In genomic region chr4:98923568-98924070, GRCm38 (mm10) we compare ENCODE assay signal across 8 mouse cellular contexts. TPM values are rescaled to one million over a fixed set of nuclear protein-coding genes. Genes with fewer than 3 reads are reported as not detected.
A peak's percentile ranks its signal among the peaks of the same experiment; 100 is the strongest.
DNase-seq lines count a peak whose midpoint lies in the region; ATAC-seq and TF ChIP-seq lines count a peak whose summit lies in the region.

TSS of gene Usp1 (plus strand) at chr4:98923810.

- H3K4me2 ChIP-seq in liver, embryonic 11.5 days = peak within 1 kb of the TSS; percentile 84

- no peaks in the 10 kb centered on the region for H3K9me3 ChIP-seq in liver, embryonic 11.5 days (ENCODE audit: control insufficient read depth, low read length)

- H3K4me3 ChIP-seq in spleen, adult 2 months (ENCODE audit: extremely low read depth, insufficient read depth, insufficient read length) = peak within 1 kb of the TSS; percentile 87
- H3K4me3 ChIP-seq in gastrocnemius, adult 2 months = peak within 1 kb of the TSS; percentile 95
- H3K4me3 ChIP-seq in liver, embryonic 11.5 days (ENCODE audit: low read depth, low read length) = peak within 1 kb of the TSS; percentile 99

- no peak for DNase-seq in spleen, adult 2 months (ENCODE audit: low read depth in 1 of 2, low spot score in 2 of 2)
- DNase-seq in spleen, adult 12 weeks (ENCODE audit: low spot score) = no peak
- peak; percentile 86 to 90 for DNase-seq in cerebellum, postnatal 25 days
- peak; percentile 89 for DNase-seq in gastrocnemius, adult 2 months
- peak; percentile 85 for DNase-seq in liver, embryonic 11.5 days (ENCODE audit: low spot score)
- DNase-seq in Muller cell, postnatal 12 days (ENCODE audit: inconsistent ontology term) = no peak

- no peaks in the 10 kb centered on the region for H3K36me3 ChIP-seq in spleen, adult 2 months (ENCODE audit: control insufficient read depth, insufficient read depth, low read length)
- peaks cover 2% of the 10 kb centered on the region; the same call in 1 of the 2 replicates for H3K36me3 ChIP-seq in liver, embryonic 11.5 days (ENCODE audit: control insufficient read depth, insufficient read depth, low read length)

- no peak; the same call in 1 of the 2 replicates for TF ChIP-seq POLR2A in spleen, adult 2 months (IDR thresholded peaks at IDR 0.05; ENCODE audit: low read depth, low read length)

- no peak for TF ChIP-seq CTCF in spleen, adult 2 months (IDR thresholded peaks at IDR 0.05; ENCODE audit: extremely low read depth, insufficient read depth, insufficient read length, insufficient replicate concordance)
- no peak for TF ChIP-seq CTCF in gastrocnemius, adult 2 months (IDR thresholded peaks at IDR 0.05)

- H3K4me1 ChIP-seq in spleen, adult 2 months (ENCODE audit: control insufficient read depth, insufficient read depth, insufficient read length) = peaks cover 11% of the 10 kb centered on the region; the same call in 1 of the 2 replicates
- H3K4me1 ChIP-seq in liver, embryonic 11.5 days (replicated peaks; ENCODE audit: control insufficient read depth, insufficient read depth, low read length) = peaks cover 10% of the 10 kb centered on the region

- peak within 1 kb of the TSS; percentile 99 for H3K9ac ChIP-seq in liver, embryonic 11.5 days (ENCODE audit: low read depth, low read length)

- WGBS in spleen, adult 2 months = under 1% methylated on average over 67 of the region's 67 CpGs
- WGBS in liver, embryonic 11.5 days = under 1% methylated on average over 55 of the region's 67 CpGs

- ATAC-seq in inflammation-experienced regulatory T-cells, adult 6 months = peak; percentile 9
- ATAC-seq in liver, embryonic 11.5 days (replicated peaks; ENCODE audit: low FRiP score) = peak; percentile 27
- ATAC-seq in neutrophil, adult 5-6 weeks (ENCODE audit: extremely low read depth, insufficient number of reproducible peaks, low FRiP score, poor library complexity, severe bottlenecking) = peak; percentile 52; the same call in 1 of the 2 replicates

- no peaks in the 10 kb centered on the region for H3K27me3 ChIP-seq in spleen, adult 2 months (ENCODE audit: control insufficient read depth, insufficient read depth, low read length)
- no peaks in the 10 kb centered on the region for H3K27me3 ChIP-seq in liver, embryonic 11.5 days (replicated peaks; ENCODE audit: control insufficient read depth, insufficient read depth, low read length)

- intact Hi-C loops in gastrocnemius, adult 2 months (cut with DNase I) = no loop called here

- peak within 1 kb of the TSS; percentile 99 for H3K27ac ChIP-seq in spleen, adult 2 months (ENCODE audit: insufficient read depth, low read length)
- H3K27ac ChIP-seq in gastrocnemius, adult 2 months = peak within 1 kb of the TSS; percentile 98
- H3K27ac ChIP-seq in liver, embryonic 11.5 days (ENCODE audit: low read depth, low read length) = peak within 1 kb of the TSS; percentile 100

RNA-seq across cellular contexts. Expression of gene Usp1, which starts in this region (rescaled TPM):
- 114 and 263 TPM in 2 replicates for polyA plus RNA-seq in spleen, adult 2 months (2012; rRNA removed)
- total RNA-seq in gastrocnemius, adult 2 months (2021) = 10 to 100 TPM; 11.2 to 12.1 TPM
- polyA plus RNA-seq in inflammation-experienced regulatory T-cells, adult 6 months (2017; shearing (Covaris generic)) = 10 to 100 TPM; 13.8 to 23.4 (median 17.3) TPM
- 109 and 122 TPM in 2 replicates for polyA plus RNA-seq in liver, embryonic 11.5 days (2014; fragmentation: Nextera tagmentation; extraction: Ambion mirVana)
- 53.0 and 54.8 TPM in 2 replicates for total RNA-seq in neutrophil, adult 5-6 weeks (2017)

Comparison
In these comparisons a context has a peak if more than half of its experiments do, and no peak if none do; other contexts are left out.
1. DNase-seq: peak in cerebellum, postnatal 25 days (2 of 2), gastrocnemius, adult 2 months (single experiment) and liver, embryonic 11.5 days (single experiment); none in spleen, adult 2 months (0 of 2), spleen, adult 12 weeks (single experiment) and Muller cell, postnatal 12 days (single experiment).
2. Peak in every context shown above with its lines, with median percentiles within 50 percentile points of each other: H3K27ac ChIP-seq, H3K4me3 ChIP-seq and ATAC-seq.